Mouse (Mus musculus) C2C12 (cell line): Measurements from ENCODE around the gene Eln.

Experiments
- CTCF ChIP-seq: IDR thresholded peaks from one replicate; pipeline ENCODE4 v1.5.1; 2011; ENCODE audit not compliant: control insufficient read depth, insufficient read depth, insufficient read length
- MYOD1 ChIP-seq: IDR thresholded peaks from one replicate; pipeline ENCODE4 v1.6.1; 2011; ENCODE audit warnings: low read depth; ENCODE audit not compliant: control insufficient read depth, insufficient read length
- MYOG ChIP-seq: IDR thresholded peaks from one replicate; pipeline ENCODE4 v1.6.1; 2011; ENCODE audit not compliant: control insufficient read depth, insufficient read length; ENCODE audit errors: extremely low read depth
- USF1 ChIP-seq: IDR thresholded peaks from one replicate; pipeline ENCODE4 v1.6.1; 2011; ENCODE audit warnings: low read depth, mild to moderate bottlenecking, control low read depth, moderate library complexity

DNA sequence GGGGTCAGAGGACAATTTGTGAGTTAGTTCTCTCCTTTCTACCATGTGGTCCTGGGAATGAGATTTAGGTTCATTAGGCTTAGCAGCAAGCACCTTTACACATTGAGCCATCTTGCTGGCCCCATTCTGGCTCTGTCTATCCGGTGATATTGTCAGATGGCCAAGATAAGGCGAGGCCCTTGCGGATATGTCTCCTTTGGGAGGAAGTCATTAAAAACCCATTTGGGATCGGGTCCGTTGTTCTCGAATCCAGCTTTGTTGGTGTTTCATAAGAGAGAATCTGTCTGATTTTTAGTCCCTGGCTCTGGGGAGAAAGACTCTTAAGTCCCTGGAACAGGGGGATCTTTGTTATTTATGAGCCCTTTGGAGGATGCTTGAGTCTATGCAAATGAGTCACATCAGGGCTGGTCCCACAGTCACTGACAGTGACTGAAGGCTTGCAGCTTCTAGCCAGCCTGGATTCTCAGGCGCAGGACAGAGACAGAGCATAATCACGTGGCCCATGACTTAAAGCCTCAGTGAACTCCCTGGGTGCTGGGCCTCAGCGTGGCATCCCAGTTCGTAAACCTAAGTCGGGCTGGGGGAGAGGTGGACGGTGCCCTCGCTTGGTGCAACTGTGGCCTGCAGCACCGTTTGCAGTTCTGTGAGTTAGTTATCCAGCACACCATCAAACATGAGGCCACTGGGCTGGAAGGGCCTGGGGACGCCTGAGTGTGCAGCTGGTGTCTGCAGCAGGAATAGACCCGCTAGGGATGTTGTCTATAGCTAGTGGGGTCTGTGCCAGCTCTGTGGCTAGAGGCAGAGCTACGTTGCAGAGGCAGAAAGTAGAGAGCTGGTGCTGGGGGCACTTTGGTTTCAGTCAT lies 75.6 kb downstream of the Eln start:
- no peak for TF ChIP-seq CTCF
- TF ChIP-seq USF1, result no peak
- TF ChIP-seq MYOD1, result no peak
- TF ChIP-seq MYOG, result no peak
